Mouse (Mus musculus): ENCODE data around the gene Gls2. TPM values are rescaled to one million over a fixed set of nuclear protein-coding genes. Genes with fewer than 3 reads are reported as not detected.

Gls2 gene
- polyA plus RNA-seq, 1 experiment, result 1.1 TPM

DNA sequence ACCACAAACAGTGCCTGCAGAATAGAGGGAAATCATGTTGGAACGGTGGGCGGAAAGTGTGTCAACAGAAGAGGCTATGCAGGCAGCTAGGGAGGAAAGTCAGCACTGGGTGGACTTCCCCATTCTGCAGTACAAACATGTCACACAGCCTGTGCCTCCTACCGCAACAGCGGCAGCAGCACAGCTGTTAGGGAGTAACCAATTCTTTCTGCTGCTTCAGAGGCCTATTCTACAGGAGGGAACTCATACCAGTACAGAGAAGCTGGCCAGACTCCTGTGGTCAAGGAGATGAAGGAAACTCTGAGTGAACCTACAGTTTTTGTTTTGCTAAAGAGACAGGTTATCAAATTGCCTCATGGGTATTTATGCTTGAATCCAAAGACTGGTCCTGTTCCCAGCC lies 64.7 kb downstream of the Gls2 start:
- no peak overlapping the region for H3K4me2 ChIP-seq (ENCODE audit: low read depth)
- no peaks in the 10 kb centered on the region for H3K27me3 ChIP-seq (ENCODE audit: control insufficient read depth, insufficient read depth, insufficient read length)
- TF ChIP-seq POLR2AphosphoS2 (IDR thresholded peaks at IDR 0.05; ENCODE audit: insufficient read length, low read depth) (no peak), TCF3 (IDR thresholded peaks at IDR 0.05; ENCODE audit: insufficient read length, low read depth) (no peak), CEBPB (IDR thresholded peaks at IDR 0.05; ENCODE audit: insufficient read depth, poor library complexity, severe bottlenecking) (no peak), MYOG (IDR thresholded peaks at IDR 0.05; ENCODE audit: control insufficient read depth in 1 of 3, insufficient read depth in 1 of 3, insufficient read length in 2 of 3, low read depth in 2 of 3) (peak in 2 of 3 experiments; percentile 43 to 79), MYOD1 (IDR thresholded peaks at IDR 0.05; ENCODE audit: control insufficient read depth in 1 of 3, insufficient read length in 2 of 3, low read depth in 2 of 3) (peak; percentile 6 to 69 (median 32))
- no peaks in the 10 kb centered on the region for H3K79me2 ChIP-seq (ENCODE audit: control insufficient read depth, insufficient read depth)
- H3K4me3 ChIP-seq, result no peak overlapping the region
- no peaks in the 10 kb centered on the region for H3K36me3 ChIP-seq (ENCODE audit: control insufficient read depth, insufficient read depth)
- H3ac ChIP-seq (ENCODE audit: control insufficient read depth, insufficient read length), result no peak overlapping the region

Other genes starting within 250 kb of the Gls2 start
- not detected for gene Hsd17b6, start 186.8 kb upstream of the Gls2 start, polyA plus RNA-seq (2012; fragmentation: generic; extraction: Trizol)
- gene Prim1, start 179.3 kb upstream of the Gls2 start, polyA plus RNA-seq (2012; fragmentation: generic; extraction: Trizol), result 9.1 TPM
- gene Naca, start 158.9 kb upstream of the Gls2 start, polyA plus RNA-seq (2012; fragmentation: generic; extraction: Trizol), result 870 TPM
- 84.3 TPM for gene Ptges3, start 135.5 kb upstream of the Gls2 start, polyA plus RNA-seq (2012; fragmentation: generic; extraction: Trizol)
- gene Atp5b, start 111.2 kb upstream of the Gls2 start, polyA plus RNA-seq (2012; fragmentation: generic; extraction: Trizol), result 3,270 TPM
- gene Baz2a, start 102.9 kb upstream of the Gls2 start, polyA plus RNA-seq (2012; fragmentation: generic; extraction: Trizol), result 12.7 TPM
- gene Rbms2, start 14.2 kb upstream of the Gls2 start, polyA plus RNA-seq (2012; fragmentation: generic; extraction: Trizol), result 97.3 TPM
- gene Spryd4, start 17.4 kb downstream of the Gls2 start, polyA plus RNA-seq (2012; fragmentation: generic; extraction: Trizol), result 21.8 TPM
- gene Mip, start 31.4 kb downstream of the Gls2 start, polyA plus RNA-seq (2012; fragmentation: generic; extraction: Trizol), result not detected
- gene Timeless, start 37.6 kb downstream of the Gls2 start, polyA plus RNA-seq (2012; fragmentation: generic; extraction: Trizol), result 4.9 TPM
- 0.06 TPM for gene Apon, start 59.6 kb downstream of the Gls2 start, polyA plus RNA-seq (2012; fragmentation: generic; extraction: Trizol)
- gene Apof, start 74.2 kb downstream of the Gls2 start, polyA plus RNA-seq (2012; fragmentation: generic; extraction: Trizol), result not detected
- 7.5 TPM for gene Stat2, start 76.1 kb downstream of the Gls2 start, polyA plus RNA-seq (2012; fragmentation: generic; extraction: Trizol)
- gene Il23a, start 104.3 kb downstream of the Gls2 start, polyA plus RNA-seq (2012; fragmentation: generic; extraction: Trizol), result 0.24 TPM
- gene Pan2, start 108.9 kb downstream of the Gls2 start, polyA plus RNA-seq (2012; fragmentation: generic; extraction: Trizol), result 6.2 TPM
- 91.8 TPM for gene Cnpy2, start 128.0 kb downstream of the Gls2 start, polyA plus RNA-seq (2012; fragmentation: generic; extraction: Trizol)
- 253 TPM for gene Cs, start 143.3 kb downstream of the Gls2 start, polyA plus RNA-seq (2012; fragmentation: generic; extraction: Trizol)
- 61.2 TPM for gene Coq10a, start 174.5 kb downstream of the Gls2 start, polyA plus RNA-seq (2012; fragmentation: generic; extraction: Trizol)
- 30.8 TPM for gene Ankrd52, start 182.7 kb downstream of the Gls2 start, polyA plus RNA-seq (2012; fragmentation: generic; extraction: Trizol)
- gene Slc39a5, start 206.8 kb downstream of the Gls2 start, polyA plus RNA-seq (2012; fragmentation: generic; extraction: Trizol), result not detected
- gene Nabp2, start 217.0 kb downstream of the Gls2 start, polyA plus RNA-seq (2012; fragmentation: generic; extraction: Trizol), result 115 TPM
- gene Rnf41, start 217.2 kb downstream of the Gls2 start, polyA plus RNA-seq (2012; fragmentation: generic; extraction: Trizol), result 35.2 TPM